Mouse (Mus musculus) heart, postnatal 0 days (tissue): ENCODE results near the gene Exoc3l. TPM values are rescaled to one million over a fixed set of nuclear protein-coding genes. Genes with fewer than 3 reads are reported as not detected.

ENCODE experiments used
- ATAC-seq: fragments of 200-750 bp; cut with Nextera tagmentation; 2 replicates; pipeline ENCODE4 v1.8.0; 2017; ENCODE audit warnings: low read depth, moderate number of reproducible peaks, moderate library complexity; ENCODE audit not compliant: insufficient read depth
- DNase-seq: peaks from one replicate; pipeline ENCODE4 v3.0.0-alpha.2; 2016; ENCODE audit warnings: low spot score
- H3K27ac ChIP-seq: fragments of 300-500 bp; sonication (generic); 2 replicates; pipeline ENCODE4 v1.5.1; 2014; ENCODE audit warnings: low read depth, mild to moderate bottlenecking
- H3K27me3 ChIP-seq: fragments of 300-500 bp; sonication (generic); 2 replicates; pipeline ENCODE4 v1.6.1; 2014; ENCODE audit warnings: low read length, mixed read lengths; ENCODE audit not compliant: control insufficient read depth, insufficient read depth
- H3K36me3 ChIP-seq: fragments of 300-500 bp; sonication (generic); replicated peaks from 2 replicates; pipeline ENCODE4 v1.6.1; 2014; ENCODE audit warnings: low read length, mixed read lengths; ENCODE audit not compliant: control insufficient read depth, insufficient read depth
- H3K4me1 ChIP-seq: fragments of 300-500 bp; sonication (generic); 2 replicates; pipeline ENCODE4 v1.6.1; 2014; ENCODE audit warnings: antibody characterized with exemption; ENCODE audit not compliant: control insufficient read depth, insufficient read depth
- H3K4me2 ChIP-seq: fragments of 300-500 bp; sonication (generic); 2 replicates; pipeline ENCODE4 v1.6.1; 2014; ENCODE audit warnings: low read depth, mild to moderate bottlenecking, low read length, moderate library complexity
- H3K4me3 ChIP-seq: fragments of 300-500 bp; sonication (generic); 2 replicates; pipeline ENCODE4 v1.5.1; 2014; ENCODE audit warnings: low read depth, low read length
- H3K9ac ChIP-seq: fragments of 300-500 bp; sonication (generic); replicated peaks from 2 replicates; pipeline ENCODE4 v1.6.1; 2014; ENCODE audit warnings: low read depth, low read length, mixed read lengths
- H3K9me3 ChIP-seq: fragments of 300-500 bp; sonication (generic); replicated peaks from 2 replicates; pipeline ENCODE4 v1.6.1; 2016; ENCODE audit warnings: low read length; ENCODE audit not compliant: control insufficient read depth
- CTCF ChIP-seq: IDR thresholded peaks from 2 replicates; pipeline ENCODE4 v1.5.1; 2016; ENCODE audit warnings: antibody characterized with exemption, control low read depth, low read depth
- EP300 ChIP-seq: IDR thresholded peaks from 2 replicates; pipeline ENCODE4 v1.6.1; 2016; ENCODE audit warnings: antibody characterized with exemption, low read depth
- WGBS: fragments of 180-500 bp; shearing (Covaris S2); extraction: QIAGEN DNeasy Blood & Tissue Kit; methylation state at CpG from one replicate; pipeline ENCODE4 v1.1.7; 2014; 5-methylcytosine and 5-hydroxymethylcytosine counted together
- polyA plus RNA-seq: library from polyadenylated mRNA; unstranded; fragments of >200 nt; fragmentation: Nextera tagmentation; extraction: Ambion mirVana; gene quantifications from 2 replicates; pipeline ENCODE4 v1.2.1, GENCODE M21; 2015
- total RNA-seq: library from RNA; depleted of rRNA; stranded (reverse); fragments of >200 nt; gene quantifications from 2 replicates; pipeline ENCODE4 v1.2.3, GENCODE M21; 2014; ENCODE audit warnings: low replicate concordance

Exoc3l gene
- total and polyA plus RNA-seq, 2 experiments from 2014 or later: 9.5 to 10.6 TPM

DNA sequence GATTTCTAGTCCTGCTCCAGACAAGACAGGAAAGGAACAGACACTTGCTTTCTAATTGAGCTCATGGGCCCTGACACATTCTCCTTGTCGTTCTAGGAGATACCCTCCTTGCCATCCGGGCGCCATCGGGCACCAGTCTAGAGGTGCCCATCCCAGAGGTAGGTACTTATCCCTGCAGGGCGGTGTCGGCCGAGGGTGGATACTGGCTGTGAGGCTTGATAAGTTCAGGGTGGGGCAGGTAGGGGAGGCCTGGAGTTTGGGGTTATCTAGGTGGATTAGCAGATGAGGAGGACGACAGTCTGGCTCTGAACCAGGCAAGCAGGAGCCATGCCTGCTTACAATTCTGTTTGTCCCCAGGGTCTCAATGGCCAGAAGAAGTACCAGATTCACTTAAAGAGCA, 4.1 kb upstream of the Exoc3l start:
- Histone ChIP-seq H3K27me3 (no peaks in the 10 kb centered on the region), H3K9me3 (no peaks in the 10 kb centered on the region), H3K4me3 (no peak overlapping the region), H3K4me1 (peaks cover 35% of the 10 kb centered on the region), H3K9ac (no peak overlapping the region), H3K27ac (no peak overlapping the region), H3K36me3 (peaks cover 44% of the 10 kb centered on the region), H3K4me2 (no peak overlapping the region)
- ATAC-seq (no peak), DNase-seq (no peak)
- TF ChIP-seq CTCF (no peak), EP300 (no peak)
- 88% methylated on average over 8 of the region's 8 CpGs for WGBS

DNA sequence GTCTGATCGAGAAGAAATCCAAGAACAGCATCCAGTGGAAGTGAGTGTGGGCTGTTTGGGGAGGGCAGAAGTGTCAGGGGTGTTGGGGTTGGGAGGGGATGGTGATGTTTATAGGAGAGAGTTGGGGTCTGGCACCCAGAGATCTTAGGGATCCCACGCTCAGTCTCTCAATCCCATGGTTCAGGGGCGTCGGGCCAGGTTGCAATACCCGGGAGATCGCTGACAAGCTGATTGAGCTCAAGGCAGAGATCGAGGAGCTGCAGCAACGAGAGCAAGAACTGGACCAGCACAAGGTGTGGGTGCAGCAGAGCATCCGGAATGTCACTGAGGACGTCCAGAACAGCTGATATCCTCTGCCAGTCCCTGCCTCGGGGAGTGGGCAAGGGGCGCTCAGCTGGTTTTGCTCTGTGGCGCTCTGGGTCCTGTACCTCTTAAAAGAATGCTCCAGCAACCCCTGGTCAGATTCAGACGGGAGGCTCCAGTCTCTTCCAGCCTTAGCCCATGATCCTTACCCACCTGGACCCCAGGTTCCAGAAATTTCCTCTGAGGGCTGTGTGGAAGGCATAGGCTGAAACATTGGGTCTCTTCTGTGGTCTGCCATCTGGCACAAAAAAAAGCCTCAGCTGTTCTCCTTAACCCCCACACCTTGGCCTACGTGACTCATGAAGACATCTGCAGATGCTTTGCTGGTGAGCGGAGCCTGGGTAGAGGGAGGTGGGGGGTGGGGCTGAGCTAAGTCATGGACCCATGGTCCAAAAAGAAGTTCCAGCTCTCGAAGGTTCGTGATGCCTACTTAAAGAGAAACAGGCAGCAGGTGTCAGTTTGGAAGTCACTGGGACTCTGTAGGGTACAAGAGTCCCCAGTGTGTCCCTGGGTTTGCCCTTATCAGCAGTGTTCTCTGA, 2.7 kb upstream of the Exoc3l start:
- Histone ChIP-seq H3K4me2 (peak overlapping the region; percentile 79), H3K4me1 (peaks cover 23% of the 10 kb centered on the region), H3K27me3 (no peaks in the 10 kb centered on the region), H3K4me3 (peak overlapping the region; percentile 78), H3K9ac (peak overlapping the region; percentile 79), H3K27ac (peak overlapping the region; percentile 76; the same call in 1 of the 2 replicates), H3K9me3 (no peaks in the 10 kb centered on the region), H3K36me3 (peaks cover 44% of the 10 kb centered on the region)
- DNase-seq (no peak), ATAC-seq (no peak)
- WGBS: 39% methylated on average over 18 of the region's 18 CpGs
- TF ChIP-seq CTCF: no peak
- no peak for TF ChIP-seq EP300

DNA sequence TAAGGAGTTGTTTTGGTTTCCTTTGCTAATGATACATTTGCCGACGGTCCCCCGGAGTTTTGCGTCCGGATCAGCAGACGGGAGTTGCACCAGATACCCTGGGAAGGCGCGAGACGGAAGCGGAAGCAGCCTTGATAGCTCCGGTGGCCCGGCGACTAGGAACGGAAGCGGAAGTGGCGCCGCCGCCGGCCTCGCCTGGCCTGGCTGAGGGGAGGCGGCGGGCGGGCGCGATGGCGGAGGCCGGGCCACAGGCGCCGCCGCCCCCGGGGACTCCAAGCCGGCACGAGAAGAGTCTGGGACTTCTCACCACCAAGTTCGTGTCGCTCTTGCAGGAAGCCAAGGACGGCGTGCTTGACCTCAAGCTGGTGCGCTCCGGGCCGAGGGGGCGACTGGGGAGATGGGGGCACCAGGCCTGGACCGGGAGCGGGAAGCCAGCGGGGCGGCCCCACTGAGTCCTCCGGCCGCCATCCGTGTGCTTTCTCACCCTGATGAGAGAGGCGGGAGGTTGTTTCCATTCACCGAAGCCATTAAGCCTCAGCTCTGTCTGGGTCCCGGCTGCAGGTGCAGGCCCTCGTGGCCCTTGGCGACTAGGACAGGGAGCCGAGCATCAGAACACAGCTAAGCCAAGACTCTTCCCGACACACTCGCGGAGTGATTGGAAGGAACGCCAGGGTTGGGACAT, 1.8 kb upstream of the Exoc3l start, which contains the start of gene E2f4:
Gene E2f4, plus strand, starts transcription at position 153 of the 682 bp plus-strand sequence.
- peaks cover 35% of the 10 kb centered on the region for H3K36me3 ChIP-seq
- WGBS: under 1% methylated on average over 57 of the region's 58 CpGs
- H3K27me3 ChIP-seq: no peaks in the 10 kb centered on the region
- H3K9ac ChIP-seq: peak within 1 kb of the TSS; percentile 79
- H3K27ac ChIP-seq: peak within 1 kb of the TSS; percentile 76
- DNase-seq: peak; percentile 94
- H3K4me2 ChIP-seq: peak within 1 kb of the TSS; percentile 79
- TF ChIP-seq EP300 (no peak), CTCF (no peak)
- peak; percentile 93 for ATAC-seq
- peaks cover 23% of the 10 kb centered on the region for H3K4me1 ChIP-seq
- H3K4me3 ChIP-seq: peak within 1 kb of the TSS; percentile 78
- no peaks in the 10 kb centered on the region for H3K9me3 ChIP-seq

DNA sequence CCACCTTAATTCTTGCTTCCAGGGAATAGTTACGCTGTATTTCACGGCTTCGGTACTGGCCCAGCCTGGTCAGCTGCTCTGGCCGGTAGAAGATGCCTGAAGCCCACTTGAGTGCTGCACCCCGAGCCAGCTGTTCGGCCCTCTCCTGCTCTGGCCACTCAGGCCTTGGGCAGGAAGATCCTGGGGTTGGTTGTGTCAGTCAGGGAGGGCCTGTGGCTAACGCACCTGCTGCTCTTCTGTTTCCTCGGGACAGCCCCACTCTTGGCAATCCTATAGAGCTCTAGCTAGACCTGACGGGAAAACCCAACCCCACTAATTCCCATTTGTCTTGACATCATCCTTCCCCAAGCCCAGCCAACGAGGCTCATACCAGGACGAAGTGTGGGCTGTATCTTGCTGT, 645 bp downstream of the Exoc3l start:
- 0 out of 2 replicates have a peak, but pooled peaks cover 4% of the 10 kb centered on the region for H3K27me3 ChIP-seq
- no peak for ATAC-seq
- H3K9ac ChIP-seq: peak overlapping the region; percentile 36; the same call in 1 of the 2 replicates
- TF ChIP-seq CTCF (no peak), EP300 (no peak)
- 56% methylated on average over 11 of the region's 11 CpGs for WGBS
- H3K9me3 ChIP-seq: no peaks in the 10 kb centered on the region
- peaks cover 26% of the 10 kb centered on the region for H3K4me1 ChIP-seq
- DNase-seq: no peak
- peak overlapping the region; percentile 29 for H3K4me3 ChIP-seq
- H3K27ac ChIP-seq: peak overlapping the region; percentile 72
- peaks cover 12% of the 10 kb centered on the region for H3K36me3 ChIP-seq
- H3K4me2 ChIP-seq: peak overlapping the region; percentile 53

DNA sequence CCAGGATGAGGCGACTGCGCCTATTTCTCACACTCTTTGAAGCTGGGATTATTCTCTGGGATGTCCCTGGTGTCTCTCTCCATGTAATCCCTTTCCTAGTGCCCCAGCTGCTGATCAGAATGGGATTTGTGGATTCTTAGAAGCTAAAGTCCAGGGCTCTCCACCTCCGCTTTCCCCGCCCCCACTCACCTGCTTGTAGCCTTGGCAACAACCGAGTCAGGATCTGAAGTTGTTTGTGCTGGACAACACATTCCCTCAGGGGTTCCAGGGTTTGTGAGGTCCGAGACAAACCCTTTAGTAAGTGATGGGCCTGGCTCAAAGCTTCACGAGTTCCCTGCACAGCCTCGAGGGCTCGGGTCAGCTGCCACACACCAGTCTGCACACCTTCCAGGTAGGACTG, 1.1 kb downstream of the Exoc3l start:
- no peak for DNase-seq
- peak overlapping the region; percentile 29 for H3K4me3 ChIP-seq
- H3K27ac ChIP-seq: 0 out of 2 replicates have a peak overlapping the region, but pooled peaks have one; percentile 72
- peaks cover 7% of the 10 kb centered on the region for H3K36me3 ChIP-seq
- H3K27me3 ChIP-seq: 0 out of 2 replicates have a peak, but pooled peaks cover 4% of the 10 kb centered on the region
- WGBS: 57% methylated on average over 9 of the region's 9 CpGs
- TF ChIP-seq EP300 (no peak), CTCF (no peak)
- H3K9ac ChIP-seq: no peak overlapping the region
- H3K4me1 ChIP-seq: peaks cover 31% of the 10 kb centered on the region
- ATAC-seq: no peak
- peak overlapping the region; percentile 53 for H3K4me2 ChIP-seq
- H3K9me3 ChIP-seq: no peaks in the 10 kb centered on the region
